Mouse (Mus musculus): ENCODE results near the gene Dicer1. TPM values are rescaled to one million over a fixed set of nuclear protein-coding genes. Genes with fewer than 3 reads are reported as not detected.

The Dicer1 gene
- total RNA-seq (2022): 10 to 100 TPM; 33.8 to 50.0 (median 40.1) TPM

DNA sequence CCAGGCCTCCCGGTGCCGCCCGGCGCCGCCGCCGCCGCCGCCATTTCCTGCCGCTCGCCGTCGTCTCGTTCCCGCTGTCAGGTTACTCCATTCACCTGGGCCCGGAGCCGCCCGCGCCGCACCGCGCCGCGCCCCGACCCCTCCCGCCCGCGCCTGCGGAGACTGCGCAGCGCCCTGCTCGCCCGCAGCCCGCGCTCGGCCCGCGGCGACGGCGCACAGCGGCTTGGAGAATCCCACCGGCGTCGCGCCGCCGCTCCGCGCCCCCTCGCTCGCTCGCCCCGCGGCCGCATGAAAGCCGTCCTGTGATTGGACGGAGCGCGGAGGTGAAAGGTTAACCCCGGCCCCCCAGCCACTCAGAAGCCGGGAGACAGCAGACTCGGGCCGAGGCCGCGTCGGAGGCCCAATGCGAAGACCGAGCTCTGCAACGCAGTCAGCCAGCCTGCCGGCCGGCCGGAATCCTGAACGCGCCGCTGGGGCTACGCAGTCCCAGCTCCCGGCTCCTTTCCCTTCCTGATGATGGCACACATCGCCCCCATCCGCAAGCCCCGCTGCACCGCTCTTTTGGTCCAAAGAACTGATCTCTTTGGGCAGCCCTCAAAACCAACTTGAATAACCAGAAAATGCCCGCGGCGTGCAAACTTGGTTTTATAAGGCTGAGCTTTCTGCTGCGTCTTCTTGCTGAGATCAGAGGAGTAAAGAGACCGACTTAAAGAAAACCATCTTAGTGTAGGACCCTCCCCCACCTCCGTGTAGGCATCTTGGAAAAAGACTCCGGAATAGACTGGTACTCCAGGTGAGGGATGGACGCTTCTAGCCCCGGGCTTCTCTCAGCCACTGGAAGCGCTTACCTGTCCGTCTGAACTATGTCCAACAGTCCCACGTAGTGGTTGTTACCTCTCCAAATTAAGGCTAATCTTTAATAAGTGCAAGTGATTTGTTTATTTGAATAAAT lies at the start of gene Dicer1:
TSS of gene Dicer1 (minus strand) at position 139 of the 952 bp plus-strand sequence.
- DNase-seq (ENCODE audit: low spot score in 2 of 2): peak; percentile 95 to 96

DNA sequence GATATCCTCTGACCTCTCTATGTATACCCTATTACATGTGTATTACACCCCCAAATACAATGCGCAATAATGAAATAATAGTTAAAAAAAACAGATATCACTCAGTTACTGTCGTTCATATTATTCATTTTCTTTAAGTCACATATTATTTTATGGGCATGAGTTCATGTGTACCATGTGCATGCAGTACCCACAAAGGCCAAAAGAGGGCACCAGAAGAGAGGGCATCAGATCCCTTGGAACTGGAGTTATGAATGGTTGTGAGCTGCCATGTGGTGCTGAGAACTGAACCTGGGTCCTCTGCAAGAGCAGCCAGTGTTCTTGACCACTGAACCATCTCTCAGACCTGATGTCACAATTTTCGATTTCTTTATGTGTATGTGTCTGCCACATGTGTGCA lies 47.6 kb upstream of the Dicer1 start:
- DNase-seq (ENCODE audit: low spot score in 2 of 2): no peak

DNA sequence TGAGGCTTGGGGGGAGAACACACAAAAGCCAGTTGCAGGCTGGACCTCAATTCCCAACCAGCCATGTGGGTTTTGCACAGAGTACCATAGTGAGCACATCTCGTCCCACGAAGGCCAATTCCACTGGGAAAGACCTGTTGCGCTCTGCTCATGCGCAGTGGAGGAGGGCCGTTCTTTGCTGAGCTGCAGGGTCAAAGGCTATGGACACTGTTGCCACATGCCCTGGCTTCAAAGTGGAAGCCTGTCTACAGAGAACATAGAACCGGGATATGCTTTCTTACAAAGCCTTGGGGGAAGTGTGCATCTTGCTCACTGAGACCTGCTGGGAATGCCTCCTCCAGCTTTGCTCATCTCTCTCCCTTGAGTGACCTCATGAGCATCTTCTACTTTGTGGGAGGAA lies 46.2 kb upstream of the Dicer1 start:
- no peak for DNase-seq (ENCODE audit: low spot score in 2 of 2)

DNA sequence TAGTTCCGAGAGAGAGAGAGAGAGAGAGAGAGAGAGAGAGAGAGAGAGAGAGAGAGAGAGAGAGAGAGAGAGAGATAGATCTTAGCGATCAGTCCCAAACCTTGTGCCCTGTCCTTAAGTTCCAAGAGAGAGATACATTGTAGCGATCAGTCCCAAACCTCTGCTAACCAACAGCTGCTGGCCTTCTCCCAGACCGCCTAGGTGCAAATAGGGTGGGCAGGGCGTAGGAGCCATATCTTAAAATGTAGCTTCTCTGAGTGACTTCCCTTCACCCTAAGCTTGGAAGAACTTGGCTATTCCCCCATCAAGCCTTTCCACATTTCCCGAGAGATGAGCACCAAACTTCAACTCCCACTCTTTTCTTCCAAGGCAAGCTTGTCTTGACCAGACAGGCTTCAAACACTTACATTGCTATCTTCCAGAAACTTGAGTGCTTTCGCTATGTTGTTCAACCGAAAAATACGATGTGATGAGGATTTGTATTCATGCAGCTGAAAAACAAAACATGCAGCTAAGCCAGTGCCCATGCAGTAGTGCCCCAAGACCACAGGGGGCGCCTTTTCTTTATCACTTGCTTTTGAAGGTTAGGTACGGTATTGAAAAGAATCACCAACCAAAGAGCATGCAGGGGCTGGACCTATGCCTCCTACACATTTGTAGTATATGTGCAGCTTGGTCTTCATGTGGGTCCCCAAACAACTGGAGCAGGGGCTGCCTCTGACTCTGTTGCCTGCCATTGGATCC lies 45.1 kb upstream of the Dicer1 start:
- DNase-seq (ENCODE audit: low spot score in 2 of 2): no peak

DNA sequence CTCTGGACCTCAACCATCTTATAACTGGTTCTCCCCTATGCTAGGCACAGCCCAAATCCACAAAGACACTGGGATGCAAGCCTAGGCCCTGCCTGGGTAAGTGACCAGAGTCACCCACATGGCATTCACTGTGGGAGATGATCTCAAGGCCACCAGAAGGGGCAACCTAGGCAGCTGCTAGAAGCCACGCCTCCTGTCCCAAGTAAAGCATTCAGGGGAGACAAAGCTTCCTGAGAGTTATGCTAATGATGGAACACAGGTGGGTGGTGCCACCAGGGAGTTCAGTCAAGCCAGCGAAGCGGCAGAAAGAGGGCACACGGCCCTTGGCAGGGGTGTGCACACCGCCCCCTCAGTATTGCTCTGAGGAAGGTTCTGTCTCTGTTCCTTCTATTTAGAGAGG lies 43.2 kb upstream of the Dicer1 start:
- no peak for DNase-seq (ENCODE audit: low spot score in 2 of 2)

DNA sequence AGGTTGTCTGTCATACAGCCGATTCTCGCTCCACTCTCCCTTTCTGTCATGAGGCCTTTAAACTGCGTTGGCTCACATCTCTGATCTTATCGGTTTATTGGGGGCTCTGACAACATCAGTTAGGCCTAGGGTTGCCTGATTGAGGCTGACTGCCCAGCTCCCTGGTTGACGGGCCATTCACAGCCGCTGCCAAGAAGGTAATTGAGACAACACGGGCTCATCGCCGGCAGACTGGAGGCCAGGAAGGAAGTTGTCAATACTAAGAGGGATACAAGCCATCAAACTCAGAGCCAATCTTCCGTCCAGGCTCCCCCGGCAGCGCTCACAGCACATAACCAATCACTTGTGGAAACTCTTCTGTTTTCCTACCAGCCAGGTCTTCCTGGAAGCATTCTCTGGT lies 41.7 kb upstream of the Dicer1 start:
- DNase-seq (ENCODE audit: low spot score in 2 of 2): peak in 1 of 2 experiments; percentile 25

DNA sequence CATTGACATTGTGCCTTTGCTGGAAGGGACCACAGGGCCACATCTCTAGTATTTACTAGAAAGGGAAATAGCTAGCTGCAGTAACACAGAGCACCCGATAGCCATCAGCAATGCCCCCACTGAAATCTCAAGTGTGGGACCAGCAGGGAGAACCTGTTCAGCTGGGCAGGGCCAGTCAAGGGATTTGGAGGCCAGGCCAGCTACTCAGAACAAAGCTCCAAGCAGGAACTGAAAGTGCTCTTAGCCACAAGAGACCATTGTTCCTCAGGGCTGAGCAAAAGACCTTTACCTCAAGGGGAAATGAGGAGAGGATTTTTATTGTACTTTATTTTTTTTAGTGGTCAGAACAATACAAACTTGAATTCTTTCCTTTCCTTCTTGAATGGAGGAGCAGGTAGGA lies 25.9 kb upstream of the Dicer1 start:
- DNase-seq (ENCODE audit: low spot score in 2 of 2): no peak

DNA sequence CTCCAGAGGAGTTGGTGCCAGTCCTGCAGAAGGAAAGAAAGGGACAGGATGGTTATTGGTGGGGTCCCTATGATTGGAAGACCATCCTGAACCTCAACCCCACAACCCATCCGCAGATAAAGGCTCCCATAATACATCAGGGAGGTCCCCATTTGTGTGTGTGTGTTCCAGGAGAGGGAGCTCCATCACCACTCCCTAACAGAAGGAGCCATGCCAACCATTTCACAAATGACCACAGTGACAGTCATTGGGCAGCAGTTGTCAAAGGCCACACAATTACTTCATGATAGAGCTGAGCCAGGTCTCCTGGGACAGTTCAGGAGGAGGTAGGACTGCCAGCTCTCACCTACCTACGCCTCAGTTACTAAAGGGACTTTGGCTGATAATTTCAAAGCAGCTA lies 20.2 kb upstream of the Dicer1 start:
- no peak for DNase-seq (ENCODE audit: low spot score in 2 of 2)

DNA sequence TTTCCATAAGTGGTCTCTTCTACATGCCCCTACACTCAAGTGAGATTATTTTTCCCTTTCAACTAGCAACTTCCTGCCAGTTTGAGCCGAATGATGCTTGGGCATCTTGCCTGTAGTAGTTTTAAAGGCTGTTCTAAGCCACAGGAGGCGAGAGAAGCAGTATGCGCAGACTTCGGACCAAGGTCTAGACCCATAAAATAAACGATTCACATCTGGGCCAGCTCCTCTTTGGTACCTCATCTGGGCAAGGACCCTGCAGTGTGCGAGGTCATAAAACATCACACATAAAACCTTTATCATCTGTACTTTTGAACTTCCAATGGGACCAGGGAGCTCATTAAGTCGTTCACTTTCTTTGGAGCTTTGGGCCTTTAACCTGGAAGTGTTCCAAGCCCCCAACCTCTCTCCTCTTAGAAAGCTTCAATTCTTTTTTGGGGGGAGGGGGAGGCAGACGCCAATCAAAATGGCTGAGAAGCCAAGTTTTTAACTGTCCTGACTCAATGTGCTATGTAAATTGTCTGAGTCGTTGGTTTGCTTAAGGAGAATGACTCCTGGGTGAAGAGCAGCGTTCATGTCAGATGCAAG lies 17.5 kb upstream of the Dicer1 start:
- DNase-seq (ENCODE audit: low spot score in 2 of 2): no peak

DNA sequence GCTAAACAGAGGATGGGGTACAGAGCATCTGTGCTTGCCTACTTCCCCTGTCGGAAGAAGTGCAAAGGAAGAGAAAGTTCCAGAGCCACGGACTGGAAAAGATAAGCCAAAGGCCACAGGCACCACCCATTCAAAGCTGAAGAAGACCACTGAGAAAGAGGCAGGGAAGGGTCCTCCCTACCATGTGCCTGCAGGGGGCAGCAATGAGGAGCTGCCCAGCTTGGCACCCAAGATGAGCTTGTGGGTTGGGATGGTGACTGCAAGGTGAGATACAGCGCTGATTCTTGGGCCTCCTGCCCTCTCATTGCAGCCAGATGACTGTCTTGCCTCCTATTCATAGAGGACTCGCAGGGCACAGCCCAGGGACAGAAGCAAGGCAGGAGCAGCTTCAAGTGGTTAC lies 15.4 kb upstream of the Dicer1 start:
- DNase-seq (ENCODE audit: low spot score in 2 of 2): no peak

DNA sequence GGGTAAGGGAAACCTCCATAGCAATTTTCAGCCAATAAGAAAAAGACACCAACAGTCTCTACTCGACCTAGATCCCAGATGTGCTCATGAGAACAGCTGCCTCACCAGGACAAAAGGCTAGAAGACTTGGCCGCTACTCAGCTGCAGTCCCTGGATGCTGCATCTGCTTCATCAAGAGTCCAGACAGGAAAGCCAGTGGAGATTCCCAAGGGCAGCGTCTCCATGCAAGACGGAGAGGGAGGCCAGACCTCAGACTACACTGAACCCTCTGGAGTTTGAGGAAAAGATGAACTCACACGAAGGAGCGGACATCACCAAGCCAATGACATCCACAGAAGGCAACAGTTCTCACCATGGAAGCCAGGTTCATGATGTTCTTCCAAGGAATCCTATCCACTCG lies 14.0 kb upstream of the Dicer1 start:
- DNase-seq (ENCODE audit: low spot score in 2 of 2): peak; percentile 35 to 39

DNA sequence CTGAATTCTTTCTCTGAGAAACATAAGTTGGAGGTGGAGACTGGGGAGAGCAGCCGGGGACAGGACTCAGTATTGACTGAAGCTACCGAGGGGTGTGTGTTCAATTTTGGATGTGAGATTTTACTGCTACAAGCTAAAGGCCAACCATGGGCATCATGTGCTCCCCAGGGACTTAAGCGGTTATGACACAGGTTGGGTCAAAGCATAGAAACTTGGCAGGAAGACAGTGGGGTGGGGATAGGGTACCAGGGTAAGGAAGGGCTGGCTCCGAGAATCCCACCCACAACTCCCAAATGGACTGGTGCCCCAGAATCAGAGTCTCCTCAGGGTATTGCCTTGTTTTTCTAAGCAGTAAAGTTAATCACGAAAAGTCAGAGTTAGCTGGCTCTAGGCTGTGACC lies 13.4 kb upstream of the Dicer1 start:
- DNase-seq (ENCODE audit: low spot score in 2 of 2): no peak

DNA sequence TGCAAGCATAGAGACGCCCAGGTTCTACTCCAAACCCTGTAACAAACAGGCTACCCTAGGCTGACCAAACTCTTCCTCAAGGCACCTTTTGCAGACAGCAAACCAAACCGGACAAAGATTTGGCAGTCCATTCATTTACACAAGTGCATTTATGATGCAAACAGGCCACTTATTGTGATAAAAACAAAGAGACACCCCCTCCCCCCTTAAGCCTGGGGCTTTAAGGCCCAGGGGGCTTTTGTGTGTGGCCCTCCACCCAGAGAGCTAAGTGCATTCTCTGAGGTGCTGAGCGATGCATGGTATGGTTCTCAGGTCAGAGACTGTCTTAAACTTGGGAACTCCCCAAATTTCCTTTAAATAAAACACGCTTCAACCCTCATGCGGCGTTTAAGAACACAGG lies 12.2 kb upstream of the Dicer1 start:
- no peak for DNase-seq (ENCODE audit: low spot score in 2 of 2)

DNA sequence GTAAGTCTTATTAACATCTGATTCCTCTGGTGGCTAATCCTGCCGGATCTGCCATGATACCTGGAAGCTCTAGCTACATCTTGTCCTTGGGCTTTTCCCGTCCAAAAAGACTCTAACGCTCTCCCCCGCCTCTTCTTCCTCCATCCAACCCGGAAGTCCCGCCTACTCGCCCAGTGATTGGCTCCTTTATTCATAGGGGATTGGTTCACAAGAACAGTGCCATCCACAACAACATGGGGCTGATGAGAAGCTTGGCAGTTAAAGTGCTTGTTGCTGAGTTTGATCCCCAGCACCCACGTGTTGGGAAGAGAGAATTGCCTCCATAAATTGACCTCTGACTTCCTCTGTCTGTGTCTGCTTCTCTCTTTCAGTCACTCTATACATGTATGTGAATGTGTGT lies 9.7 kb upstream of the Dicer1 start:
- no peak for DNase-seq (ENCODE audit: low spot score in 2 of 2)

DNA sequence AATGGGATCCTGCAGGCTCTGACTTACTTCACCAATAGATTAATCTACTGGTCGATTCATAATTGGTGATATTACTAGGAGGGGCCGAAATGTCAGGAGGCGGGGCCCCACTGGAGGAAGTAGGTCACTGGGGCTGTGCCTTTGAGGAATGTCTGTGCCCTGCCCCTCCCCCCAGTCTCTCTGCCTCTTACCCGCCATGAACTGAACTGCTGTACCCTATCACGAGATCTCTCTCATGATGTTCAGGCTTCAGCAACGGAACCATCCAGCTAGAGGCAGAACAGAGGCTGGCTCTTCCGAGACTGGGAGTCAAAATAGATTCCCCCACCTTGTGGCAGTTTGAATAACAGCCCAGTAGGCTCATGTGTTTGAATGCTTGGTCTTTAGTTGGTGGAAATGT lies 6.3 kb upstream of the Dicer1 start:
- DNase-seq (ENCODE audit: low spot score in 2 of 2): no peak

DNA sequence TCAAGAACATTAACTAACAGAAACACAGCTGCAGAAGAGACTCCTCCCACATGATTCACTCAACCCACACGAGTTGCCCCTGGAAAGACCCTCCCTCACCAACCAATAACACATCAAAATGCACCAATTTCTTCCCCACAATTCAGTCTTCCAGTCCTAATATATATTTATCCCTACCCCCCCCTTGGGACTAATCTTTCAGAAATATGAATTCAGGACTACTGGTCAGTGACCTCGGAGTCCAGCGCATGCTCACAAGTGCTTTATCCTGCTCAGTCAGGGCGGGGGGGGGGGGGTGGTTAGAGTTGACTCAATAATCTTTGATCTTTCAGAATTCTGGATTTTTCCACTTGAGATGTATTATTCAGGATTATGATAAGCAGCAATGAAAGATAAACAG lies 1.9 kb upstream of the Dicer1 start:
- DNase-seq (ENCODE audit: low spot score in 2 of 2): no peak

DNA sequence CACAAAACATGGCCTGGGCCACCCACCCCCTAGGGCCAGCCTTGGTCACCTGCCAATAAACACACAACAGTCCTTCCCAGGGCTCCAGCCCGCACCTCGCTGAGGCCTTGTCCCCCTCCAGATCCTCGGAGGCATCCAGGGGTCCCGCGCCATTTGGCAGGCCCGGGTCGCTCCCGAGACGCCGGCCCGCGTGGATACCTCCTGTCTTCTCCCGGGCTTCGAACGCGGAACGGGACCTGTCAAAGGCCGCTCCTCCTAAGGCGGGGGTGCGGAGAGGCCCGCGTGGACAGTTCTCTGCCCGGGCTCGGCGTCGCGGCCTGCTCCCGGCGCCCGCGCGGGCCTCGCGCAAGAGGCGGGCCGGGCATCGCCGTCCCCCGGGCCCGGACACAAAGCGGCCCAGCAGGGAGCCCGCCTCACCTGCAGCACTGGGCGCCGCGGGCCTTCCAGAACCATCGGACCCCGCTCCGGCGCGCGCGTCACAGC lies 380 bp downstream of the Dicer1 start:
- peak; percentile 21 to 25 for DNase-seq (ENCODE audit: low spot score in 2 of 2)

DNA sequence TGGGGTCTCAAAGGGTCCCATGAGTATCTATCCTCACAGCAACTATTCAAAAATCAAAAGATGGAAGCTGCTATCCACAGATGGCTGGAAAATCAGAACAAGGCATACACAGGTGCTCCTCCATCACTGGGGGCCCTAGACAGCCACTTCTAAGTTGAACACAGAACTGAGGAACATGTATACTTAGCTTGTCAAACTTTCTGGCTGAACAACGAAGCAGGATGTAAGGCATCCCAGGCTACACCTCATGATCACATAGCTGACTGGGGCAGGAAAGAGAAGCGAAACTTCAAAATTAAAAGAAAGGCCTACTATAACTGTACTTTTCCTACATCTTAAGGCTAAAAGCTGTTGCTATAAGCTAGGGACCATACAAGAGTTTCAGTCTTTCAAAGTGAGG lies 2.8 kb downstream of the Dicer1 start:
- DNase-seq (ENCODE audit: low spot score in 2 of 2): no peak

DNA sequence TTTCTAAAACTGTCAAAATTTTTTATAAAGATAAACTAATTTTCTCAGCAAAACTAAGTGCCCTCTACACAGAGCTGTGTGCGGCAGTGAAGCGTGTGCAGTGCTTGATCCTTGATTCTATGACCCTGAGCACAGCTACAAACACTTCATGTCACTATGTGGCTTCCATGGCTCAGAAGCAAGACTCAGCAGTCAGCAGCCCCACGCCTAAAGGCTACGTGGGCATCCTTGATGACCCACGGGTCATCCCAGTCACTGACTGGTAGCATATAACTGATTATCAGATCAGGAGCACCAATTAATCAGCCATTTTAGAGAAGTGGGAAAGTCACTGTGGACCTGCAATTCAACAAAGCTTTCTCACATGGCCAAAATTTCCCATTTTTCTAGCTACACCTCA lies 4.5 kb downstream of the Dicer1 start:
- DNase-seq (ENCODE audit: low spot score in 2 of 2): no peak

DNA sequence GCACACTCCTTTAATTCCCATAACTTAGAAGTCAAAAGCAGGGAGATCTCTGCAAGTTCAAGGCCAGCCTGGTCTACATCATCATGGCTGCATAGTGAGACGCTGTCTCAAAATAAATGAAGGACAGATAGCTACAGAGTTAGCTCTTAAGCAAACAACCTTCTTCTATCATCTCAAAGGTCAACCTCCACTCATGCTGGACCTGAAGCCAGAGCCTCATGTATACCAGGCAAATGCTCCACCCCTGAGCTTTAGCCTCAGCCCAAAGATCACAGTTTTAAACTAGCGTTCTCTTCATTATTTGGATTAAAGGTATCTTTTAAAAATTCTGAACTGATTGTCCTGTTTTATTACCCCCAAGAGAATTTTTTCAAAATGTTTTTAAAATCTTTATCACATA lies 5.2 kb downstream of the Dicer1 start:
- no peak for DNase-seq (ENCODE audit: low spot score in 2 of 2)

DNA sequence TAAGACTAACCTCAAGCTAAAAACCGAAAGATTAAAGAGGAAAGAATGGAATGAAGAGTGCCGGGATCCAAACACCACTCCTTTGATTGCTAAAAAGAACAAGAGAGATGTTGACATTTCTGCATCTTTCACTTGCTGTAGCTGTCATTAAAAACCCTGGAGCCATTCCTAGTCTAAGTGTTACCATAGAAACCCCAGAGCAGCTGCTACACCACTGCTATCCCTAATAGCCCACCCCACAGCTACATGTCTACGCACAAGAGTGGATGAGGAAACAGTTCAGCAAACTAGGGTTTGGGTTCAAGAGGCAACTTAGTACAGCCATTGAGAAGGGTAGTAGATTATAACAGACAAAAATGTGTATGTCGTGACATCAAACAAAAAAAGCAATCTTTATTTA lies 8.1 kb downstream of the Dicer1 start:
- no peak for DNase-seq (ENCODE audit: low spot score in 2 of 2)

DNA sequence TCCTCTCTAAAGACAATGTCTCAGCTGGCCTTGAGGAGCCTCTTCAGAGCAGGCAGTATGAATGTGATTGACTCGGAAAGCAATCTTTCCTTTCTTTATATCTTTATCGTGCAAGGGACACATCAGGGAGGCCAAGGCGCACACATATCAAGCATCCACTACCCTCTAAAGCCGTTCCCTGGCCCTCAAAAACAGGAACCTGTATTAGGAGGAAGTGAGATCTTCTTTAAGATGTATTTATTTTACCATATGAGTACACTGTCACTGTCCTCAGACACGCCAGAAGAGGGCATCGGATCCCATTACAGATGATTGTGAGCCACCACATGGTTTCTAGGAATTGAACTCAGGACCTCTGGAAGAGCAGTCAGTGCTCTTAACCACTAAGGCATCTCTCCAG lies 9.5 kb downstream of the Dicer1 start:
- DNase-seq (ENCODE audit: low spot score in 2 of 2): no peak
